Mouse (Mus musculus): ENCODE data around the gene Lmntd1. TPM values are rescaled to one million over a fixed set of nuclear protein-coding genes. Genes with fewer than 3 reads are reported as not detected.

Lmntd1 gene
- polyA plus RNA-seq, 1 experiment = 0.14 TPM

DNA sequence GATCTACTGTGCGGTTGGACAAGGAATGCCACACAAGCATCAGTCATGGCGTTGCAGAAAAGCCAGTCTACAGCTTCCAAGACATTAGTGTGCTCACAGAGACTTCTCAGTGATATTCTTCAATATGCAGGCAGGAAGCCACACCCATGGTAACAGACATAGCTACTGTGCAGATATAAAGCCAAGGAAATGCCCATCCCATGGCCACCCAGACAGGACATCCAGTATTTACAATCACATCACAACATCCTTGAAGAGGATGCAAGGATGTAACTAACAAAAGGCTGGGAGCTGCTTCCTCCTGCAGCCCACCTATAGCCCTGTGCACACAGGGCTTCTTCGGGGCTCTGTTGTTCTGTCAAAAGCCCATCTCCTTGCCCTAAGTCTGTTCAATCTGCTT, 45.4 kb downstream of the Lmntd1 start:
- WGBS = 80% methylated on average over 3 of the region's 3 CpGs
- no peak for DNase-seq (ENCODE audit: low read depth, low spot score)

DNA sequence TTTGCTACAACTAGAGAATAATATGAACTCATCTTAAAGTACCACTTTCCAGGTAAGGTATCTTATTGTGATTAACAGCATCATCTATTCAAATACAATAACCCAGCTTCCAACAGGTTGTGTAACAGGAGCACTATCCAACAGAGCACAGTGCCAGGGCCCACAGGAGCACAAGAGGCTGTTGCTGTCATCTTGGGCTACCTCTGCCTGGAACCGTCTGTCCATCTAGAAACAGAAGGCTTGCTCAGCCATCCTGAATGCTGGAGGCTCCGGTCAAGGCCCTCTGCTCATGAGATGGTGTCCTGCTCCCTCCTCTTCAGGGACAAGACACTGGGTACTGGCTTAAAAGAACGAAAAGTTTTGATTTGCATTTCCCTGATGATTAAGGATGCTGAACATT, 46.3 kb downstream of the Lmntd1 start:
- no peak for DNase-seq (ENCODE audit: low read depth, low spot score)
- WGBS = 92% methylated on average over 3 of the region's 3 CpGs

DNA sequence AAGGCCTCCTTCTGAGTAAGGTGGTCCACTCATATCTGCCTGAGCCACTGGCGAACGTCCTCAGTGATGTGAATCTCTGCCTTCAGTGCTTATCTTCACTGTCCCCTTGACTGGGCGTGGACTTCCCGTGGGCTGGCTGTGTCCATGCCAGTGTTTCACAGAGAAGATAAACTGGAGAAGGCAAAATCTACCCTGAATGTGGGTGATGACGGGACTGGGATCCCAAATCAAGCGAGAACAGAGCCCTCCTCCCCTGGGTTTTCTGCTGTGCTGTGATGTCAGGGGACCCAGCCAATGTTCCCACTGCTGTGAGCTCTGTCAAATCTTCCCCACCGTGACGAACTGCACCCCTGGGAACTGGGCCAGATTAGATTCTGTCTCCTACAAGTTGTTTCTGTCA, 46.8 kb downstream of the Lmntd1 start:
- WGBS = 69% methylated on average over 8 of the region's 8 CpGs
- no peak for DNase-seq (ENCODE audit: low read depth, low spot score)

DNA sequence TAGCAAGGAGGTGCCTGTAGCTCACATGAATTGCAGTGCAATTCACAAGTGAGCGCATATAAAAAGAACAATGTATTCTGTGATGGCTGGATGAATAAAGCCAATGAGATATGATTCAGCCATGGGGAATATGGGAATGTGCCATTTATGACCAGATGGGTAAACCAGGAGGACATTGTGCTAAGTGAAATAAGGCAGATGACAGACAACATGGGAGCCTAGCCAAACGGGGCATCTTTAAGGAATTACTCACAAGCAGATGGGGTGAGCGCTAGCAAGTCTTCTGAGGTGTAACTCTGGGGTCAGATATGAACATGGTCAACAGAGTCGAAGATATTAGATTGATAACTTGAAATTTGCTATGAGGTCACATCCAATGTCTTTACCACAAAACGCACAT, 48.5 kb downstream of the Lmntd1 start:
- WGBS = 89% methylated on average over 5 of the region's 5 CpGs
- no peak for DNase-seq (ENCODE audit: low read depth, low spot score)

DNA sequence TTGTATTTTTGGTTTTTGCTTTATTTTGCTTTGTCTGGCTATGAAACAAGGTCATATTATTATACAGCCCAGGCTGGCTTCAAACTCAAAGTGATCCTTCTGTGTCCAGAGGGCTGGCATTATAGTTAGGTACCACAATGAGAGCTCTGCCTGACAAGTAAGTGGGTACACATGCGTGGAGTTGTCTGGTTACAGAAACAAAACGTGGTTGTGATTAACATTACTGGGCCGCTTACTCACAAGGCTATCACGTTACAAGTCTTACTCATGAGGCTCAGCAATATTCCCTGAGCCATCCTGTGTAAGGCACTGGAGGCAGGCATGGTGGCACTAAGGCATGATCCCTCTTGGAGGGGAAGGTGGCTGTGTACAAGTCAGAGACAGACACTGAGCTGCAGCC, 49.4 kb downstream of the Lmntd1 start:
- DNase-seq (ENCODE audit: low read depth, low spot score) = no peak
- 68% methylated on average over 4 of the region's 4 CpGs for WGBS

DNA sequence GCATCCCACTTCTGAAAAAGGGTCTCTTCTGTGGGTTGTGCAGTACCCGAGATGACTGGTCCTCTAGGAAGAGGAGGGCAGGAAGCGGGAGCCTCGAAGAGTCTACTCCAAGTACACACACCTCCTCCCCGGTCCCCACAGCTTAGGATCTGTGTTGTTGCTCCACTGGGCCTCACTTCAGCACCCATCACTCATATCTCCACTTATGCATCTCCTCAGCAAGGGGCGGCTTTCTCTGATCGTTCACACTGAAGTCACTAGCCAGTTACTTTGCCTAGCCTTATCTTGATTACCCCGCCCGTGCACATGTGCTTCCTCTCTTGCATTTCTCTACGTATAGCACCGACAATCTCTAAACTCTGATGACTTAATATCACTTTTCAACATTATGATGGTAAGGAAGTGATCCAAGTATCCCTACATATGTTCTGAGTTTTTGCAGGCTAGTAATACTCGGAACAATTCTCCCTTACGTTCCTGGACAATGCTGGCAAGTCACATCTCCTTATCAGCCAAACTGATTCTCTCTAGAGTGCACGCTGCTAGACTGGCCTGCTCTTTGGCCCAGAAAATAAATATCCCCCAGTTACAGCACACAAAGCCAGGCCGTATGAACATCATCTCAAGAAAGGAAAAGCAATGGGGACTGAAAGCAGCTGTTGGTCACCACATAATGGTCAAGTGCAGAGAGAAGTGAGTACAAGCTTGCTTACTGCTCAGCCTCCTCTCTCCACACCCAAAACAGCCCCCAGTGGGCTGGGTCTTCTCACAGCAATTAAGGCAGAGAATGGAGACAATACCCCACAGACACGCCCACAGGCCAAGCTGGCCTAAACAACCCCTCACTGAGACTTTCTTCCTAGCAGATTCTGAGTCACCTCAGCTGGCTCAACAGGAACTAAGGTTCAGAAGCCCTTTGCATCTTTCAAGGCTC, 56.8 kb downstream of the Lmntd1 start:
- 45% methylated on average over 15 of the region's 15 CpGs for WGBS
- no peak for DNase-seq (ENCODE audit: low read depth, low spot score)

DNA sequence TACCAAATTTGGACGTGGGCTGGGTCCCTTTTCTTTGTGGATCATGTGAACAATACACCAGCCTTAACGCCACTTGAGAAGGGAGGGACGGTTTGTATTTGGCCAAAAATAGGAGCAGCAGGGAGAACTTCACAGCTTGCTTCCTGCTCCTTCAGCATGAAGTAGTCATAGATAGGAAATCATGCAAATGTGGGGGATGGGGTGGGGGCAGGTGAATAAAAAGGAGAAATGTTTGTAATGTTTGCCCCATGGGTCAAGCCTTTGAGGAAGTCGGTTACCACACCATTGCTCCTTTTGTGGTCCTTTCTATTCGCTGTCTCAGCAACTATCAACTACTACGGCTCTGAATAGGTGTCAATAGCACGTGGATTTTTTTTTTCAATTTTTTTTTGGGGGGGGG, 60.9 kb downstream of the Lmntd1 start:
- whole genome bisulfite sequencing = 64% methylated on average over 7 of the region's 7 CpGs
- DNase-seq (ENCODE audit: low read depth, low spot score) = no peak

DNA sequence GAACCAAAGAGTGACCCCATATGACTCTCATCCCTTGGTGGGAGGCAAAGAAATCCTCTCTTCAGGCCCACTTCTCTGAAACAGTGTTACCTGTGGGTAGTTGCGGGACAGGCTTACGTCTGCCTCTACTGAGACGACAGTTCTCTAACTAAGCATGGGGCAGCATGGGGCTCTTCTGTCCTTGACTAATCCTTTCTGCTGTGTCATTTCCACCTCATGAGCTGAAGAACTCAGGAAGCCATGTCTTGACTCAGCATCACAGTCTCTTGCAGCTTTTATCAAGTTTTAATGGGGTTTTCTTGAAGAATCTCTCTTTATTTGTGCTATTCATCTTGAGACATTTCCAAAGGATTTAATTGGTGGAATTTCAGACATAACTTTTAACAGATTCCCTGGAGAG, 61.3 kb downstream of the Lmntd1 start:
- WGBS = 90% methylated on average over 3 of the region's 3 CpGs

GRCm38 (mm10) chr6:145550993-145551392, 63.1 kb downstream of the Lmntd1 start:
- DNase-seq (ENCODE audit: low read depth, low spot score) = no peak
- 71% methylated on average over 5 of the region's 5 CpGs for WGBS

More for the DNA sequence above, 61.3 kb downstream of the Lmntd1 start:
- no peak for DNase-seq (ENCODE audit: low read depth, low spot score)

GRCm38 (mm10) chr6:145545927-145546641, 68.0 kb downstream of the Lmntd1 start:
- 35% methylated on average over 13 of the region's 13 CpGs for WGBS
- DNase-seq (ENCODE audit: low read depth, low spot score) = no peak

DNA sequence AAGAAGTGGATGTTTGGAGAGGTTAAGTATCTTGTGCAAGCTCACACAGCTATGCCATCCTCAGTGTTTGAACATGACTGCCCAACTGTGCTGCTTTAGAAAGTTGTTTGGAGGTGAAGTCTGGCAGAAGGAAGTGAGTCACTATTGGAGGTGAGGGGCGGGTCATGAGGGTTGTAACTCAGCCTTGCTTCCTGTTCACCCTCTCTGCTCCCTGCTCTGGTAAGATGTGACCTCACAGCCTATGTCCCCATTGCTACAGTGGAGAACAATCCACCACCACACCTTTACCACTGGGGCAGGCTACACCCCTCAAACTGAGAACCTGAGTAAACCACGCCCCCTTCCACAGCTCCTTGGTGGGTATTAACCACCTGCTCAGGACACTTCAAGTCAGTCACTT, 69.3 kb downstream of the Lmntd1 start:
- no peak for DNase-seq (ENCODE audit: low read depth, low spot score)
- 77% methylated on average over 2 of the region's 2 CpGs for WGBS

GRCm38 (mm10) chr6:145544304-145544703, 69.8 kb downstream of the Lmntd1 start:
- 88% methylated on average over 12 of the region's 12 CpGs for WGBS

GRCm38 (mm10) chr6:145539568-145539859, 74.6 kb downstream of the Lmntd1 start:
- DNase-seq (ENCODE audit: low read depth, low spot score) = no peak
- 59% methylated on average over 6 of the region's 6 CpGs for WGBS

More at GRCm38 (mm10) chr6:145544304-145544703, 69.8 kb downstream of the Lmntd1 start:
- no peak for DNase-seq (ENCODE audit: low read depth, low spot score)

GRCm38 (mm10) chr6:145538787-145539567, 75.1 kb downstream of the Lmntd1 start:
- DNase-seq (ENCODE audit: low read depth, low spot score) = no peak
- 42% methylated on average over 11 of the region's 11 CpGs for WGBS

DNA sequence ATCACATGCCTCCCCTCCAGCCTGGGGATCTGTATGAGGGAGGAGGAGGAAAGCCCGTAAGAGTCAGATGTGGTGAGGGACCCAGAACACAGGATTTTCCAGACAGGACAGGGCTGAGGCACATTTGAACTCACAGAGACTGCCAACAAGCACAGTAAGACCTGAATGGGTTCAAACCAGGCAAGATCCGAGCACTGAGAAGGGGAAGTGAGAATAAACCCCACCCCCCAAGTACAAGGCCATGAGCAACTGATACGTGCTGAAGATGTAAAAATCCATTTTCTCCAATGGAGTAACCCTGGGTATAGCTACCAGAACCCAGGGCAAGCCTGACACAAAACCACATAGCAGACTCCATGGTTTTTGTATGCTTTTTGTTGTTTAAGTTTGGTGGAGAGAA, 83.7 kb downstream of the Lmntd1 start:
- no peak for DNase-seq (ENCODE audit: low read depth, low spot score)
- 69% methylated on average over 3 of the region's 3 CpGs for WGBS

GRCm38 (mm10) chr6:145523337-145523736, 90.8 kb downstream of the Lmntd1 start:
- 80% methylated on average over 9 of the region's 9 CpGs for WGBS
- DNase-seq (ENCODE audit: low read depth, low spot score) = no peak

- no peak for DNase-seq (ENCODE audit: low read depth, low spot score)
- 84% methylated on average over 12 of the region's 12 CpGs for WGBS
These were observed 91.5 kb downstream of the Lmntd1 start for GRCm38 (mm10) chr6:145522617-145523016.

DNA sequence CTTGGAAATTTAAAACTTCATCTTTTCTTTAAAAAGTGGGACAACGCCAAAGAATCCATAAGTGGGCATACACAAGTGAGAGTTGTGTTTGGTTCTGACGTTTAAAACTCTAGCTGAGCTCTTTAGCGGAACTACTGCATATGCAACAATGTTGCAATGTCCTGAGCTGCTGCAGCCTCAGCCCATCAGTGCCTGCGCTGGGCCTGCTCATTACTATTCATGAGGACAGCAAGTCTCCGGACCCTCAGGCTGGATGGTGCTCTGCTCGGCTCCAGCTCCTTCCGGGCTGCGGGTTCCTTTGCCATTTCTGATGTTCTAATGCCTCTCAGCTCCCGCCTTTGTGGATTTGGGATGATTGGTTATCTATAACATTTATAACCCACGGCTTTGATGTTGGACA, 97.1 kb downstream of the Lmntd1 start:
- WGBS = 70% methylated on average over 10 of the region's 10 CpGs
- DNase-seq (ENCODE audit: low read depth, low spot score) = no peak

DNA sequence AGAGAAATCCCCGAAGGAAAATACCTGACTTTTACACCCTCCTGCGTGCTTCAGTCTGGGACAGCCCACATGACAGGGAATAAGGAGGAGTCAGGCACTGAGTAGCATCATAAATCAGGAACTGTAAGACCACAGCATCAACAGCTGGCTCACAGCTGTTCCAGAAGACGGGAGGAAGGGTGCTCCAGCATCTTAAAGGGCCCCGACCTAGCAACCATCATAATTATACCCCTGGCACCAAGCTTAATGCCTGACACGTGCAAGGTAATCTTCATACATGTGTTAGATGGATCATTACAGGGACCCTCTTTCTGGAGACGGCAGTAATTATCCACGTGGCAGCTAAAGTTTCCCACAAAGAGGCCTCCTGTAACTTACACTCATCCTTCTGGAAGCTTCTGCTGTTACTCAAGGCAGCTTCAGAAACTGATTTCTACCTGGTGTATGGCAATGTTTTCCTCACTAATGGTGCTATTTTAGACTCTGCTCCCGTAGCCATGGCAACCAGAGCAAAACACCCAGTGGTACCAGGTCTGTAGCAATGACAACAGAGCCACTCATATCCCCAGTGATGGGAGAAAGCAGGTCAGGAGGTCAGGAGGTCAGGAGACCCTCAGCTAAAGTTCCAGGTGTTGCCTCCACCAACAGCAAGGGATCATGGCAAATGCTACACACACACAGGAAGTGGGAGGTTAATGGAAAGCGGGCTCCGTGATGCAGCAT, 98.1 kb downstream of the Lmntd1 start:
- 57% methylated on average over 10 of the region's 10 CpGs for WGBS
- DNase-seq (ENCODE audit: low read depth, low spot score) = no peak

DNA sequence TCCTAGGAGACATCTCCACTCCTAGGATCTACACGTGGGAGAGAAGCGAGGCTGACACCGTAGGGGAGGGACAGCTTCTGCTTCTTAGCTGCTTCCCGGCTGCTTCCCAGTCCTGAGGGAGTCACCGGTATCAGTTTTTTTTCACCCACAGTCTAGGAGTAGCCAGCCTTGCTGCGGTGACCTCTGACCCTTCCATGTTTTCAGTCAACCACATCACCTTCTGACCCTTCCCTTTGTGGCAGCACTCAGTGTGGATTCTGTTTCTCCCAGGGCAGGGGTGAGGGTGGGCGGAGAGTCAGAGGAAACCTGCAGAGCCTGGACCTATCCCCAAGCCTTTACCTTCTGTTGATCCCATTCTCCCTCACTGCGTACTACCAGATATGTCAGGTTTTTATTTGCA, 102.9 kb downstream of the Lmntd1 start:
- DNase-seq (ENCODE audit: low read depth, low spot score) = no peak
- 60% methylated on average over 8 of the region's 8 CpGs for whole genome bisulfite sequencing

Measured in large intestine, adult 2 months (tissue).